Mouse (Mus musculus): ENCODE data around the gene Vps9d1.

DNA sequence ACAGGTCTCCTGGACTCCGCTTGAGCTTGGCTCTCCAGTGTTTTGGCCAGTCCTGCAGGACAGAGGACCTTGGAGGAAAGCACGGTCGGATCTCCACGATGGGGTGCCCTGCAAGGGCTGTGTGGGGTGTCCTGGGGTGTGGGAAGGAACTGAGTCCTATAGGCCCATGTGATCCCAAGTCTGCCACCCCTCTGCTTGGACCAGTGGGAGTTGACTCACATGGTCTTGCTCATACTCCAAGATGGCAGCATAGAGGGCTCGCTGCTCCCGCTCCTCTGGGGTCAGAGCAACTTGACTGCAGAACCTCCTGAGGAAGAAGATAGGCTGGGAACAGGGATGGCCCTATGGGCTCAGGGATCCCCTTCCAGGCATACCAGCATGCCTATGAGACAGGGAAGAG lies 6.4 kb downstream of the Vps9d1 start:
- TF ChIP-seq POLR2A (IDR thresholded peaks at IDR 0.05; ENCODE audit: extremely low read depth, insufficient read depth, low read length) (no peak), CTCF (IDR thresholded peaks at IDR 0.05; ENCODE audit: low read depth, low read length) (no peak)
